Mouse (Mus musculus) MEL (cell line): ENCODE results near the gene Arid1a. TPM values are rescaled to one million over a fixed set of nuclear protein-coding genes. Genes with fewer than 3 reads are reported as not detected.

Source experiments
- DNase-seq: peaks from one replicate; pipeline ENCODE4 v3.0.0; 2011; ENCODE audit warnings: low read depth, low spot score
- H3K27ac ChIP-seq: 2 replicates; pipeline ENCODE4 v1.5.1; 2012; ENCODE audit warnings: low read depth, mild to moderate bottlenecking, control low read depth, low read length, moderate library complexity; ENCODE audit not compliant: control insufficient read depth
- H3K27me3 ChIP-seq, 2 experiments: fragments of 150-350 bp in 1 of 2; sonication (generic) in 1 of 2; 2 replicates each; pipeline ENCODE4 v1.6.1; 2012; ENCODE audit warnings: low read length in 2 of 2, mild to moderate bottlenecking in 2 of 2, improper control_type of control experiment in 1 of 2, moderate library complexity in 1 of 2; ENCODE audit not compliant: insufficient read depth in 2 of 2, control insufficient read depth in 1 of 2
- H3K36me3 ChIP-seq, 2 experiments: 2 replicates each; pipeline ENCODE4 v1.6.1; 2012 to 2014; ENCODE audit warnings: low read length in 2 of 2, improper control_type of control experiment in 1 of 2, inconsistent platforms in 1 of 2, mild to moderate bottlenecking in 1 of 2; ENCODE audit not compliant: insufficient read depth in 2 of 2, control insufficient read depth in 1 of 2
- H3K4me1 ChIP-seq, 2 experiments: fragments of 150-350 bp in 1 of 2; sonication (generic) in 1 of 2; 2 replicates each; pipeline ENCODE4 v1.6.1; 2012; ENCODE audit warnings: low read length in 2 of 2, improper control_type of control experiment in 1 of 2, mild to moderate bottlenecking in 1 of 2; ENCODE audit not compliant: insufficient read depth in 2 of 2, control insufficient read depth in 1 of 2
- H3K4me3 ChIP-seq, 2 experiments: fragments of 150-350 bp in 1 of 2; sonication (generic) in 1 of 2; 2 replicates each; pipeline ENCODE4 v1.5.1; 2012; ENCODE audit warnings: low read depth in 2 of 2, low read length in 2 of 2, mild to moderate bottlenecking in 2 of 2, moderate library complexity in 2 of 2, control low read depth in 1 of 2, improper control_type of control experiment in 1 of 2; ENCODE audit not compliant: control insufficient read depth in 1 of 2, insufficient read depth in 1 of 2
- H3K79me2 ChIP-seq: 2 replicates; pipeline ENCODE4 v1.6.1; 2012; ENCODE audit warnings: mild to moderate bottlenecking, low read length, moderate library complexity; ENCODE audit not compliant: control insufficient read depth, poor library complexity, insufficient read depth
- H3K9ac ChIP-seq: 2 replicates; pipeline ENCODE4 v1.6.1; 2012; ENCODE audit warnings: low read depth, mild to moderate bottlenecking, control low read depth, low read length, moderate library complexity; ENCODE audit not compliant: control insufficient read depth, poor library complexity, severe bottlenecking
- H3K9me3 ChIP-seq: fragments of 150-350 bp; sonication (generic); replicated peaks from 2 replicates; pipeline ENCODE4 v1.6.1; 2012; ENCODE audit warnings: mild to moderate bottlenecking, low read length, improper control_type of control experiment, moderate library complexity; ENCODE audit not compliant: insufficient read depth
- CHD2 ChIP-seq: IDR thresholded peaks from 2 replicates; pipeline ENCODE4 v1.6.1; 2011; ENCODE audit warnings: low read length, improper control_type of control experiment
- CTCF ChIP-seq, 3 experiments: IDR thresholded peaks in 2 of 3; conservative IDR thresholded peaks in 1 of 3; 2 replicates each; pipeline ENCODE4 v1.5.1; 2011 to 2012; ENCODE audit warnings: low read length in 3 of 3, low read depth in 2 of 3, mild to moderate bottlenecking in 2 of 3, improper control_type of control experiment in 1 of 3, inconsistent platforms in 1 of 3, mixed read lengths in 1 of 3, moderate library complexity in 1 of 3; ENCODE audit not compliant: control insufficient read depth in 1 of 3, insufficient read depth in 1 of 3, poor library complexity in 1 of 3, severe bottlenecking in 1 of 3
- ELF1 ChIP-seq: IDR thresholded peaks from 2 replicates; pipeline ENCODE4 v1.6.1; 2014; ENCODE audit warnings: low read depth, mild to moderate bottlenecking, inconsistent platforms, low read length, improper control_type of control experiment, moderate library complexity
- EP300 ChIP-seq, 2 experiments: IDR thresholded peaks; 2 replicates each; pipeline ENCODE4 v1.6.1; 2011; ENCODE audit warnings: improper control_type of control experiment in 2 of 2, low read length in 2 of 2, low read depth in 1 of 2, mild to moderate bottlenecking in 1 of 2
- ETS1 ChIP-seq: IDR thresholded peaks from 2 replicates; pipeline ENCODE4 v1.6.1; 2012; ENCODE audit warnings: low read depth, mild to moderate bottlenecking, inconsistent platforms, low read length, improper control_type of control experiment, moderate library complexity
- GABPA ChIP-seq: IDR thresholded peaks from 2 replicates; pipeline ENCODE4 v1.6.1; 2012; ENCODE audit warnings: low read depth, mild to moderate bottlenecking, inconsistent platforms, low read length, improper control_type of control experiment, moderate library complexity
- HCFC1 ChIP-seq: IDR thresholded peaks from 2 replicates; pipeline ENCODE4 v1.6.1; 2012; ENCODE audit warnings: low read depth, mild to moderate bottlenecking, inconsistent platforms, low read length, improper control_type of control experiment, moderate library complexity
- JUND ChIP-seq: IDR thresholded peaks from 2 replicates; pipeline ENCODE4 v1.6.1; 2011; ENCODE audit warnings: low read depth, mild to moderate bottlenecking, improper control_type of control experiment, low read length
- KAT2A ChIP-seq: conservative IDR thresholded peaks from 2 replicates; pipeline ENCODE4 v1.6.1; 2012; ENCODE audit warnings: low read depth, low read length, improper control_type of control experiment, inconsistent platforms
- MAFK ChIP-seq: IDR thresholded peaks from 2 replicates; pipeline ENCODE4 v1.6.1; 2011; ENCODE audit warnings: low read depth, mild to moderate bottlenecking, low read length, improper control_type of control experiment, borderline replicate concordance
- MAZ ChIP-seq: IDR thresholded peaks from 2 replicates; pipeline ENCODE4 v1.6.1; 2012; ENCODE audit warnings: low read depth, mild to moderate bottlenecking, inconsistent platforms, low read length, improper control_type of control experiment
- MEF2A ChIP-seq: IDR thresholded peaks from 2 replicates; pipeline ENCODE4 v1.6.1; 2014; ENCODE audit warnings: low read depth, mild to moderate bottlenecking, inconsistent platforms, low read length, improper control_type of control experiment; ENCODE audit not compliant: poor library complexity, insufficient replicate concordance, severe bottlenecking; ENCODE audit errors: extremely low read depth
- MXI1 ChIP-seq: IDR thresholded peaks from 2 replicates; pipeline ENCODE4 v1.6.1; 2011; ENCODE audit warnings: mild to moderate bottlenecking, low read depth, low read length, improper control_type of control experiment
- MYC ChIP-seq: IDR thresholded peaks from 2 replicates; pipeline ENCODE4 v1.6.1; 2011; ENCODE audit warnings: low read depth, mild to moderate bottlenecking, low read length, improper control_type of control experiment, moderate library complexity
- NRF1 ChIP-seq: IDR thresholded peaks from 2 replicates; pipeline ENCODE4 v1.6.1; 2014; ENCODE audit warnings: low read depth, mild to moderate bottlenecking, inconsistent platforms, low read length, improper control_type of control experiment, moderate library complexity; ENCODE audit not compliant: poor library complexity, insufficient read depth, severe bottlenecking
- POLR2A ChIP-seq, 2 experiments: IDR thresholded peaks; 2 replicates each; pipeline ENCODE4 v1.6.1; 2011 to 2012; ENCODE audit warnings: low read length in 2 of 2, mild to moderate bottlenecking in 2 of 2, control low read depth in 1 of 2, improper control_type of control experiment in 1 of 2, low read depth in 1 of 2, moderate library complexity in 1 of 2; ENCODE audit not compliant: control insufficient read depth in 1 of 2, insufficient read depth in 1 of 2, poor library complexity in 1 of 2
- POLR2AphosphoS5 ChIP-seq: IDR thresholded peaks from 2 replicates; pipeline ENCODE4 v1.6.1; 2012; ENCODE audit warnings: low read depth, borderline replicate concordance, mild to moderate bottlenecking, inconsistent platforms, low read length, moderate library complexity, mixed read lengths
- RAD21 ChIP-seq: IDR thresholded peaks from 2 replicates; pipeline ENCODE4 v1.6.1; 2011; ENCODE audit warnings: mild to moderate bottlenecking, low read depth, low read length, improper control_type of control experiment
- RCOR1 ChIP-seq: IDR thresholded peaks from 2 replicates; pipeline ENCODE4 v1.6.1; 2012; ENCODE audit warnings: low read depth, mild to moderate bottlenecking, inconsistent platforms, low read length, improper control_type of control experiment
- SIN3A ChIP-seq: IDR thresholded peaks from 2 replicates; pipeline ENCODE4 v1.6.1; 2012; ENCODE audit warnings: low read length, improper control_type of control experiment, inconsistent platforms
- SMC3 ChIP-seq: IDR thresholded peaks from 2 replicates; pipeline ENCODE4 v1.6.1; 2011; ENCODE audit warnings: low read depth, low read length, improper control_type of control experiment
- TAL1 ChIP-seq: IDR thresholded peaks from 2 replicates; pipeline ENCODE4 v1.6.1; 2012; ENCODE audit warnings: mild to moderate bottlenecking, inconsistent platforms, low read length, moderate library complexity, mixed read lengths
- TBP ChIP-seq: IDR thresholded peaks from 2 replicates; pipeline ENCODE4 v1.8.0; 2011; ENCODE audit warnings: low read depth, low read length, improper control_type of control experiment
- UBTF ChIP-seq: IDR thresholded peaks from 2 replicates; pipeline ENCODE4 v1.6.1; 2012; ENCODE audit warnings: low read depth, mild to moderate bottlenecking, inconsistent platforms, low read length, improper control_type of control experiment, moderate library complexity, borderline replicate concordance; ENCODE audit not compliant: insufficient read depth
- ZC3H11A ChIP-seq: IDR thresholded peaks from 2 replicates; pipeline ENCODE4 v1.6.1; 2012; ENCODE audit warnings: low read depth, mild to moderate bottlenecking, inconsistent platforms, low read length, improper control_type of control experiment
- ZKSCAN1 ChIP-seq: IDR thresholded peaks from 2 replicates; pipeline ENCODE4 v1.6.1; 2012; ENCODE audit warnings: low read depth, mild to moderate bottlenecking, inconsistent platforms, low read length, improper control_type of control experiment, moderate library complexity
- ZMIZ1 ChIP-seq: IDR thresholded peaks from 2 replicates; pipeline ENCODE4 v1.6.1; 2012; ENCODE audit warnings: low read depth, mild to moderate bottlenecking, inconsistent platforms, low read length, improper control_type of control experiment, moderate library complexity
- ZNF384 ChIP-seq: IDR thresholded peaks from 2 replicates; pipeline ENCODE4 v1.6.1; 2012; ENCODE audit warnings: low read depth, mild to moderate bottlenecking, inconsistent platforms, low read length, improper control_type of control experiment
- polyA plus RNA-seq, 2 experiments: library from polyadenylated mRNA; stranded (reverse) in 1 of 2; unstranded in 1 of 2; fragments of >175 nt in 1 of 2; fragments of >200 nt in 1 of 2; gene quantifications; 2 replicates each; pipeline versions ENCODE4 v1.2.1 to v1.2.4; 2012; ENCODE audit warnings: low replicate concordance in 2 of 2, low read depth in 1 of 2; ENCODE audit not compliant: insufficient read length in 2 of 2, insufficient read depth in 1 of 2, missing spikeins in 1 of 2
- total RNA-seq: library from RNA; depleted of rRNA; stranded (reverse); fragments of 300-350 nt; gene quantifications from 2 replicates; pipeline ENCODE4 v1.2.3, GENCODE M21; 2012

Gene Arid1a
- total and polyA plus RNA-seq, 3 experiments: 18.1 to 83.3 (median 70.6) TPM

DNA sequence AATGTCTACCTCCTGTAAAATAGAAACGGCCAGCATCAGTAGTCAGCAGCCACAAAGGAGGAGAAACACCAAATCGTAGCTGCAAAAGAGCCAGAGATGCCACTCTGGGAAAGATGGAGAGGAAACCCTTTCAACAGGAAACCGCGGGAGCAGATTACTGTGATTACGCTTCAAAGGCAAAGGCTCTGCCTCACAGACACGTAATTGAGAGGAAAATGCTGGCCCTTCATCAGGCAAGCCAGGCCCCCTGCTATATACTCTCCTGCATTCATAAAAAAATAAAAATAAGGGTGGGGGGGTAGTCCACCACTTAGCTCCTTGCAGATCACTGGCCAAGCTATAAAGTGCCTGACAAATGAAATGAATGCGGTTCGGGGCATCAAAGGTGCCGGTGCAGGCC, 28.3 kb downstream of the Arid1a start:
- DNase-seq: no peak
- no peak overlapping the region for H3K27ac ChIP-seq
- H3K4me3 ChIP-seq: no peak overlapping the region
- no peaks in the 10 kb centered on the region for H3K9me3 ChIP-seq
- no peak for TF ChIP-seq ZC3H11A
- no peak for TF ChIP-seq ZMIZ1
- no peak for TF ChIP-seq ETS1
- TF ChIP-seq RAD21: no peak
- TF ChIP-seq MAZ: no peak
- no peak for TF ChIP-seq ZNF384
- TF ChIP-seq HCFC1: no peak
- no peak for TF ChIP-seq ELF1
- no peak for TF ChIP-seq POLR2A (IDR thresholded peaks at IDR 0.05; ENCODE audit: control insufficient read depth in 1 of 2, insufficient read depth in 1 of 2, low read depth in 1 of 2, low read length in 2 of 2, poor library complexity in 1 of 2)
- TF ChIP-seq EP300 (IDR thresholded peaks at IDR 0.05; ENCODE audit: low read depth in 1 of 2, low read length in 2 of 2): no peak
- TF ChIP-seq KAT2A: no peak
- no peak for TF ChIP-seq CTCF (IDR thresholded peaks at IDR 0.05 in 2 of 3, conservative IDR thresholded peaks at IDR 0.05 in 1 of 3; ENCODE audit: control insufficient read depth in 1 of 3, insufficient read depth in 1 of 3, low read depth in 2 of 3, low read length in 3 of 3, poor library complexity in 1 of 3, severe bottlenecking in 1 of 3)
- no peak for TF ChIP-seq MXI1
- TF ChIP-seq TAL1: no peak
- no peak for TF ChIP-seq MYC
- no peak overlapping the region for H3K9ac ChIP-seq
- H3K27me3 ChIP-seq: no peaks in the 10 kb centered on the region
- peaks cover 77% of the 10 kb centered on the region for H3K79me2 ChIP-seq
- peaks cover 35 to 52% of the 10 kb centered on the region in 2 experiments for H3K36me3 ChIP-seq
- peaks cover 26 to 39% of the 10 kb centered on the region in 2 experiments for H3K4me1 ChIP-seq

DNA sequence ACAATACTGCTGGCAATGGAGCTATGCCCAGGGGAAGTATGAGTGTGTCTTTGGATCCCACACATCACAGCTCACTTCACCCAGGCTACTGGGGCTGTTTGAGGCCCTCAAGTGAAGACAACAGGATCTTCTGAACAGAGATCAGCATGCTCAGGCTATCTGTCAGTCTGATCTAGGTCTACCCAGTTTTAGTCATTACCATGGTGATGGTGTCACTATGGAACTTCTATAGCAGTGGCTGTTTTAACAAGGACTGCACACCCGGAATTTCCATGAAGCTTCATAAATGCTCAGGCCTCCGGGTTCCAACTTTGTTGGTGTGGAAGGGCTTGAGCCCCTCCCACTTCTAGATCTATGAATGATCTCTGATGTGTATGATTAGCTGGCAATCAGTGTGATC, 30.9 kb downstream of the Arid1a start:
- H3K4me1 ChIP-seq: peaks cover 13 to 22% of the 10 kb centered on the region in 2 experiments
- TF ChIP-seq ZC3H11A (no peak), ZKSCAN1 (no peak), NRF1 (no peak), CHD2 (no peak), MEF2A (no peak), RCOR1 (no peak), SIN3A (no peak), JUND (no peak), MXI1 (no peak), GABPA (no peak), SMC3 (no peak), UBTF (no peak), ETS1 (no peak), POLR2AphosphoS5 (no peak), TBP (no peak), MYC (no peak), MAFK (no peak)
- H3K36me3 ChIP-seq: peaks cover 32 to 42% of the 10 kb centered on the region in 2 experiments
- H3K79me2 ChIP-seq: peaks cover 58% of the 10 kb centered on the region
- no peaks in the 10 kb centered on the region for H3K9me3 ChIP-seq
- DNase-seq: no peak
- no peak overlapping the region for H3K4me3 ChIP-seq
- no peaks in the 10 kb centered on the region for H3K27me3 ChIP-seq
- no peak overlapping the region for H3K27ac ChIP-seq
- H3K9ac ChIP-seq: no peak overlapping the region
